Mouse (Mus musculus) G1E (cell line): Measurements from ENCODE around the gene Gm10577.

Experiments used
- CTCF ChIP-seq: IDR thresholded peaks from 2 replicates; pipeline ENCODE4 v1.5.1; 2012; ENCODE audit warnings: low read depth, low read length, inconsistent platforms, mixed read lengths
- GATA1 ChIP-seq: IDR thresholded peaks from 2 replicates; pipeline ENCODE4 v1.6.1; 2012; ENCODE audit warnings: borderline replicate concordance, low read length, inconsistent platforms, mixed read lengths
- TAL1 ChIP-seq: conservative IDR thresholded peaks from 2 replicates; pipeline ENCODE4 v1.6.1; 2012; ENCODE audit warnings: low read depth, low read length, inconsistent platforms, mixed read lengths

DNA sequence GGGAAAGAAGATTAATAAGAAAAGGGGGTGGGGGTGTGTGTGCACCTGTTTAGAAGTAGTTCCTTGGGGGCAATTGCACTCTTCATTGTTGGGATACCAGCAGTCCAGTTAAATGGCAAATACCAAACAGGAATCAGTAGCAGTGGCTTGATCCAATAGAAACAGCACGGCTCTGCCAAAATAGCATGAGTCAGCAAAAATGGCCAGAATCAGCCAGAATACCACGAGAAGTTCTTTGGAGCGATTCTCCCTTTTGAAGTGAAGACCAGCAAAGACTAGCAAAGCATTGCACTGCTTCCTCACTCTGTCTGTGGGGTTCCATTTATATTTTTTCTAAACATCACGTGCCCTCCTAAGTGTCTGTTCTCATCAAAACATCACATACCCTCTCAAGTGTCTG, 2.7 kb downstream of the Gm10577 start:
- TF ChIP-seq CTCF: no peak
- TF ChIP-seq TAL1: no peak
- TF ChIP-seq GATA1: no peak
